Mouse (Mus musculus) neural tube, embryonic 10.5 days (tissue): ENCODE measurements around the gene Pwp2.
"Not testable (repeated sequence)": the region's sequence is repeated elsewhere in the genome, so short reads cannot be mapped to it uniquely, and the experiment has no call there.

Experiments used
- DNase-seq: peaks from one replicate; pipeline ENCODE4 v3.0.0-alpha.2; 2017; ENCODE audit warnings: low spot score; ENCODE audit errors: extremely low spot score

Pwp2 gene

GRCm38 (mm10) chr10:78184531-78185380 lies at the start of gene Pwp2:
TSS of gene Pwp2 (minus strand) at chr10:78185149.
- DNase-seq: peak; percentile 91

- no peak for DNase-seq
These were observed 48.8 kb upstream of the Pwp2 start for GRCm38 (mm10) chr10:78233756-78234155.

- no peak for DNase-seq
These were observed 48.2 kb upstream of the Pwp2 start for GRCm38 (mm10) chr10:78233161-78233560.

GRCm38 (mm10) chr10:78232301-78232980 lies 47.5 kb upstream of the Pwp2 start:
- no peak for DNase-seq

- DNase-seq: no peak
These were observed 43.6 kb upstream of the Pwp2 start for GRCm38 (mm10) chr10:78228560-78228928.

DNA sequence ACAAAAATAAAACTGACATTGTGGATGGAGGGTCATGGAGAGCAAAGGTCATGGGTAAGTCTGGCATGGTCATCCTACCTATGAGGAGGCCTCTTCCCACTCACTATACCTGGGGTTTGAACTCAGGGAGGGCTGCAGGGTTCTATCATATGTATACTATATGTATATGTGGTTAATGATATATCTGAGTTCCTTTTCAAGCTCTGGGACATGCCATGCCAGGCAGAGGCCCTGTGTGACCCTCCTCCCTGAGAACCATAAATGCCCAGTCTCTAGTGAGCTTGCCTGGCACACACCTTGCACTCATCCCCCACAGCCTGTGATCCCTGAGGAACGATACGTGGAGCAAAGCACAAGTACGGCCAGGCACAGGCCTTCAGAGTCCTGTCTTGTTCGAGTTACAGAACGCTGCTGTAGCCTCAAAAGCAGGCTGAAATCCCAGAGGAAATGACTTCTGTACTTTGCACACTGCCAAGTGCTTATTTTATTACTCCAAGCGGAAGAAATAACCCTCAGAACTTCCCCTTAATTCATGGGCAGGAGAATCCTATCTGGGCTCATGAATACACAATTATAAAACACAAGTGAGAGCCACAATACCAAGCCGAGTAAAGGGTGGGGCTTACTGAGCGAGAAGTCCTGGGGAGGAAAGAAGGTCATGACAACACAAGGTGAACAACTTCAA lies 43.1 kb upstream of the Pwp2 start:
- no peak for DNase-seq

- no peak for DNase-seq
These were observed 39.2 kb upstream of the Pwp2 start for GRCm38 (mm10) chr10:78224136-78224535.

DNA sequence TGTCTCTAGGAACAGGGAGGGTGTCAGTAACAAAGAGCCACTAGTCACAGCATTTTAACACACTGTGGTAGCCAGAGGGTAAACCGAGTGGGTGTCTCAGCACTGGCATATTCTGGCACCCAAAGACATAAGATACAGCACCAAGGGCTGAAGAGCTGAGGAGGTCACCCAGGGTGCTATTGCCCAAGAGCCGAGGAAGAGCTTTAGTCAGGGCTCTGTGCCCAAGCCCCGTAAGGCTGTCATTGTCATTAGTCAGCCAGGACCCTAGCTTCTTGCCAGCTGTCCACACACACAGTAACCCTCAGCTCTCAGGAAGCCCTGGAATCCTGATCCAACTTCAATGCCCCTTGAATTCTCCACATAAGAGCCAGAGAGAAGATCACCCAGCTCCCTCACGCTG lies 38.0 kb upstream of the Pwp2 start:
- no peak for DNase-seq

DNA sequence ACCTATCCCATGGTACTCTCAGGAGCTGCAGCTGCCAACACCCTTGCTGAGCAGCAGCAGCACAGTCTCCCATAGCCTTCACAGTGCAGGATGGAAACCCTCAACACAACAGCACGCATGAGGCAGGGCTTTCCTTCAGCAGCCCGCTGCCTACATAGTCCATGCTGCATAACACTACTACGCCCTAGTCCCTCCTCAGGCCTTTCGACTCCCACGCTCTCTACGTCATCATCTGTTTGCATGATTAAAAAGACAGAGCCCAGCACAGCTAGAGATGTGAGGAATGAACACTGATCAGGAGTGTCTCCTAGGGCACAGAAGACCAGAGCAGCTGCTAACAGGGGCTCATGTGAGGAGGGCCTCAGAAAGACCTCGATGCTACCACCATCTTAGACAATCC lies 36.4 kb upstream of the Pwp2 start:
- DNase-seq: no peak

GRCm38 (mm10) chr10:78219528-78219927 lies 34.6 kb upstream of the Pwp2 start:
- no peak for DNase-seq

- no peak for DNase-seq
These were observed 33.6 kb upstream of the Pwp2 start for GRCm38 (mm10) chr10:78218576-78218975.

DNA sequence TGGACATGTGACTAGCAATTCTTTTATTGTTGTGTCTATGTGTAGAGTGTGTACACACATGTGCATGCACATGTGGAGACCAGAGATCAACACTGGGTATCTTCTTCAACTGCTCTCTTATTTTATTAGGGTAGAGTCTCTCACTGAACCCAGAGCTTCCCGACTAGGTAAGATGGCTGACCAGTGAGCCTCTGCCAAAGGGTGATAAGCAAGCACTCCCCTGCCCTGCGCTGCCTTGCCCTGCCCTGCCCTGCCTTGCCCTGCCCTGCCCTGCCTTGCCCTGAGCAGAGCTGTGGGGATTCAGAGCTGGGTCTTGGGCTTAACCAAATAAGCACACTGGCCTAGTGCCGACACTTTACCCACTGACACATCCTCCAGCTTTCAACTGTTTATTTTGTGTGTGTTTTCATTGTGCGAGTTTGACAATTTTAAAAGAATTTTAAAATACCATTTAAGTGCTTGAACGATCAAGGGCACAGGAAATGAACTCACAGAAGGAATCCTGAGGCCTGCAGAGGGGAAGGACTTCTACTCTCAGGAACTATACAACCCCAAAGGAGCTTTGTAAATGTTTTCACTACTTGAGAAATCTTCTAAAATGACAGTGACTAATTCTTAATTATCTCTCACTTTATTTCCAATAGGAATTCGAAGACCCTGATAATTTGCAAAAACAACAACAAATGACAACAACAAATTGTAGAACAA lies 31.6 kb upstream of the Pwp2 start:
- no peak for DNase-seq

- no peak for DNase-seq
These were observed 29.4 kb upstream of the Pwp2 start for GRCm38 (mm10) chr10:78214371-78214770.

GRCm38 (mm10) chr10:78211311-78211710 lies 26.4 kb upstream of the Pwp2 start:
- DNase-seq: no peak

DNA sequence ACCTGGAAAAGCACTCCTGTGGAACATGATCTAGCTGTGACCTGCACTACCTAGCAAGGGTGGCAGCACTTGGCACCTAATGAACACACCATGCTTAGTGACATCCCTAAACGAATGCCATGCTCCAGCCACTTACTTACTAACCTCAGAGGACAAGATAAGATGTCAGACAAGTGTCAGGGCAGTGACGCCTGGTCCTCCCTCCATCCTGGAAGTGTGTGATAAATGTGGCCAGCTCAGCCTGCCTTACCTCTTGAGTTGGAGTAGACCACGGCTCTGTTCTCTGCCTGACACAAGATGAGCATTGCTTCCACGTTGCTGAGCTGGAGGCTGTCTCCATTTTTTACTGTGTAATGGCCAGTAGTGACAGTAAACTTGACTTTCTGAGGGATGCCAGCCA lies 16.2 kb upstream of the Pwp2 start:
- DNase-seq: no peak

DNA sequence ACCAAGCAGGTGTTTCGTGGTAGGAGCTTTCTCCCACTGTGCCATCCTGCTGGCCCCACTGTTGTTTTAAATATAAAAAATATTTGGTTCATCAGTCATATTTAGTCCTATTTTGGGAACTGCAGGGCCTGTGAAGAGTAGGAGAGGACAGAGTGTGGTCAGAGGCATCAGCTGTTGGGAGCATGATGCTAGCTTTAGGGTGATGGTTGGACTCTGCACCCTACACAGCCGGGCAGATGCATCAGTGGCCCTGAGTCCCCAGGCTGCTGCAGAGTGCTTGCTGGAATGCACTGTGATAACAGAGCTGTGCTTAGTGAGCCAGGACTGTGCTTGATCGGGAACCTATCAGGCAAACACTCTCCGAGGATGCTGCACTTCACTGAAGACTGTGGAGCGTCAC lies 8.0 kb upstream of the Pwp2 start:
- DNase-seq: no peak

DNA sequence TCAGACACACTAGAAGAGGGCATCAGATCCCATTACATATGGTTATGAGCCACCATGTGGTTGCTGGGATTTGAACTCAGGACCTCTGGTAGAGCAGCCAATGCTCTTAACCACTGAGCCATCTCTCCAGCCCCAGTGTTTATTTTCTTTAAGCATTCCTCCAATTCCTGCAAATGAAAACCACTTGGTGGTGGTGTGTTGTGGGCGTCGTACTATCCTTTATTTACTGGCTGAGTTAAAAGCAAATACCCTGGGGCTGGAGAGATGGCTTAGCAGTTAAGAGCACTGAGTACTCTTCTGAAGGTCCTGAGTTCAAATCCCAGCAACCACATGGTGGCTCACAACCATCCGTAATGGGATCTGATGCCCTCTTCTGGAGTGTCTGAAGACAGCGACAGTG lies 1.1 kb upstream of the Pwp2 start:
- DNase-seq: not testable (repeated sequence)

GRCm38 (mm10) chr10:78185381-78185725 lies 404 bp upstream of the Pwp2 start:
- DNase-seq: no peak

GRCm38 (mm10) chr10:78183577-78183976 lies 1.4 kb downstream of the Pwp2 start:
- DNase-seq: no peak

- no peak for DNase-seq
These were observed 2.6 kb downstream of the Pwp2 start for GRCm38 (mm10) chr10:78182321-78182720.

- DNase-seq: no peak
These were observed 10.5 kb downstream of the Pwp2 start for GRCm38 (mm10) chr10:78174474-78174873.

DNA sequence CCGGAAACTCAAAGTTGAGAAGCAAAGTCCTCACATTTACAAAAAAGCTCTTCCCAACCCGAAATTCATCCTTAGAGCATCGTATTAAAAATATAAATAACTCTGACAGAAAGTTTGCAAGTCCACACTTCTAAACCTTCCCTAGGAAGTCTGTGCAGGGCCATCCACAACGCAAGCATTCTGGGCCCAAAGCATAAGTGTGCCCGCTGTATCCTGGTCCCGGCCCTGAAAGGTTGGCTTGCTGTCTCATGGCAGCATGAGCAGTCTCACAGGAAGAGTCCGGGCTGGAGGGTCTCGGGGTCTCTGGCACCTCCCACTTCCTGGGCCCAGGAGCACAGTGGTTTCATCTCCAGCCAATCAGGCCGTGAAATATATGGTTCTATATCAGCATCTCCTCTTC lies 13.4 kb downstream of the Pwp2 start:
- DNase-seq: no peak
